8 mouse cellular contexts compared by ENCODE assay signal in genomic region chr7:78576706-78577461, GRCm38 (mm10).
DNase-seq lines count a peak whose midpoint lies in the region; ATAC-seq and TF ChIP-seq lines count a peak whose summit lies in the region.

No protein-coding gene starts in this region.

- no peaks in the 10 kb centered on the region for H3K36me3 ChIP-seq in heart, adult 2 months (ENCODE audit: control insufficient read depth, insufficient read depth, low read length)
- H3K36me3 ChIP-seq in liver, embryonic 11.5 days (ENCODE audit: control insufficient read depth, insufficient read depth, low read length), result no peaks in the 10 kb centered on the region
- H3K36me3 ChIP-seq in stomach, postnatal 0 days (ENCODE audit: control insufficient read depth, insufficient read depth, low read length), result no peaks in the 10 kb centered on the region

- no peaks in the 10 kb centered on the region for H3K4me1 ChIP-seq in heart, adult 2 months (ENCODE audit: control insufficient read depth, insufficient read depth, low read length)
- no peaks in the 10 kb centered on the region for H3K4me1 ChIP-seq in liver, embryonic 11.5 days (replicated peaks; ENCODE audit: control insufficient read depth, insufficient read depth, low read length)
- 0 out of 2 replicates have a peak, but pooled peaks cover 3% of the 10 kb centered on the region for H3K4me1 ChIP-seq in stomach, postnatal 0 days (replicated peaks; ENCODE audit: control insufficient read depth, insufficient read depth)

- peaks cover 6% of the 10 kb centered on the region; the same call in 1 of the 2 replicates for H3K27me3 ChIP-seq in heart, adult 2 months (ENCODE audit: control insufficient read depth, insufficient read depth, low read length)
- peaks cover 72% of the 10 kb centered on the region for H3K27me3 ChIP-seq in liver, embryonic 11.5 days (replicated peaks; ENCODE audit: control insufficient read depth, insufficient read depth, low read length)
- peaks cover 12% of the 10 kb centered on the region; the same call in 1 of the 2 replicates for H3K27me3 ChIP-seq in stomach, postnatal 0 days (ENCODE audit: control insufficient read depth, insufficient read depth, low read length)

- H3K27ac ChIP-seq in heart, adult 2 months, result no peak overlapping the region
- no peak overlapping the region for H3K27ac ChIP-seq in liver, embryonic 11.5 days (ENCODE audit: low read depth, low read length)
- no peak overlapping the region for H3K27ac ChIP-seq in stomach, postnatal 0 days (replicated peaks)

- H3K79me2 ChIP-seq in heart, adult 2 months (replicated peaks; ENCODE audit: control insufficient read depth, insufficient read depth, low read length), result no peaks in the 10 kb centered on the region

- peak overlapping the region; percentile 61 for H3K4me2 ChIP-seq in liver, embryonic 11.5 days
- H3K4me2 ChIP-seq in stomach, postnatal 0 days (replicated peaks; ENCODE audit: low read depth), result peak overlapping the region; percentile 69

- peak; percentile 45 to 46 for DNase-seq in heart, adult 2 months
- no peak for DNase-seq in heart, postnatal 25 days (ENCODE audit: low spot score)
- peak; percentile 38 for DNase-seq in ES-CJ7 (ENCODE audit: low read depth, low spot score)
- DNase-seq in cerebellum, postnatal 10 days, result peak; percentile 65 to 66
- peak; percentile 37 to 43 for DNase-seq in heart, postnatal 10 days
- DNase-seq in liver, embryonic 11.5 days (ENCODE audit: low spot score), result no peak
- DNase-seq in stomach, postnatal 0 days (ENCODE audit: low spot score), result peak; percentile 70
- no peak for DNase-seq in frontal cortex, postnatal 10 days (ENCODE audit: low spot score in 2 of 2)

- intact Hi-C loops in heart, adult 2 months (cut with DNase I), result loop anchor here (10.0 kb wide), 1 partner anchor 502 kb away; no protein-coding TSS in a partner anchor
- intact Hi-C loops in heart, postnatal 25 days (cut with DNase I), result no loop called here
- intact Hi-C loops in heart, postnatal 10 days (cut with DNase I), result no loop called here

- no peaks in the 10 kb centered on the region for H3K9me3 ChIP-seq in liver, embryonic 11.5 days (ENCODE audit: control insufficient read depth, low read length)
- no peaks in the 10 kb centered on the region for H3K9me3 ChIP-seq in stomach, postnatal 0 days (ENCODE audit: control insufficient read depth, low read length)

- no peak for TF ChIP-seq EP300 in heart, adult 2 months (IDR thresholded peaks at IDR 0.05; ENCODE audit: insufficient read depth, low read depth, low read length)
- TF ChIP-seq EP300 in stomach, postnatal 0 days (optimal IDR thresholded peaks at IDR 0.05), result no peak

- TF ChIP-seq POLR2A in heart, adult 2 months (IDR thresholded peaks at IDR 0.05; ENCODE audit: insufficient read depth, low read depth, low read length), result no peak

- TF ChIP-seq CTCF in heart, adult 2 months (IDR thresholded peaks at IDR 0.05), result no peak
- TF ChIP-seq CTCF in stomach, postnatal 0 days (IDR thresholded peaks at IDR 0.05; ENCODE audit: low read depth), result no peak

- no peak for ATAC-seq in liver, embryonic 11.5 days (replicated peaks; ENCODE audit: low FRiP score)
- ATAC-seq in stomach, postnatal 0 days (ENCODE audit: low FRiP score, low TSS enrichment), result peak; percentile 70; the same call in 1 of the 2 replicates

- peak overlapping the region; percentile 35; the same call in 1 of the 2 replicates for H3K4me3 ChIP-seq in heart, adult 2 months
- H3K4me3 ChIP-seq in liver, embryonic 11.5 days (ENCODE audit: low read depth, low read length), result peak overlapping the region; percentile 46
- H3K4me3 ChIP-seq in stomach, postnatal 0 days (ENCODE audit: low read depth, low read length), result peak overlapping the region; percentile 40

- WGBS in heart, adult 2 months, result 4% methylated on average over 35 of the region's 35 CpGs
- 2% methylated on average over 35 of the region's 35 CpGs for WGBS in liver, embryonic 11.5 days
- 2% methylated on average over 34 of the region's 35 CpGs for WGBS in stomach, postnatal 0 days

- H3K9ac ChIP-seq in heart, adult 2 months (ENCODE audit: low read depth, low read length), result no peak overlapping the region
- H3K9ac ChIP-seq in liver, embryonic 11.5 days (ENCODE audit: low read depth, low read length), result no peak overlapping the region
- peak overlapping the region; percentile 41 for H3K9ac ChIP-seq in stomach, postnatal 0 days (ENCODE audit: low read length)

Comparison
In these comparisons a context has a peak if more than half of its experiments do, and no peak if none do; other contexts are left out.
1. DNase-seq: peak in heart, adult 2 months (2 of 2), ES-CJ7 (single experiment), cerebellum, postnatal 10 days (2 of 2), heart, postnatal 10 days (2 of 2) and stomach, postnatal 0 days (single experiment); none in heart, postnatal 25 days (single experiment), liver, embryonic 11.5 days (single experiment) and frontal cortex, postnatal 10 days (0 of 2).
2. Peak in every context shown above with its lines, with median percentiles within 50 percentile points of each other: H3K4me3 ChIP-seq.